29 mouse cellular contexts compared by ENCODE assay signal in the genomic region with DNA sequence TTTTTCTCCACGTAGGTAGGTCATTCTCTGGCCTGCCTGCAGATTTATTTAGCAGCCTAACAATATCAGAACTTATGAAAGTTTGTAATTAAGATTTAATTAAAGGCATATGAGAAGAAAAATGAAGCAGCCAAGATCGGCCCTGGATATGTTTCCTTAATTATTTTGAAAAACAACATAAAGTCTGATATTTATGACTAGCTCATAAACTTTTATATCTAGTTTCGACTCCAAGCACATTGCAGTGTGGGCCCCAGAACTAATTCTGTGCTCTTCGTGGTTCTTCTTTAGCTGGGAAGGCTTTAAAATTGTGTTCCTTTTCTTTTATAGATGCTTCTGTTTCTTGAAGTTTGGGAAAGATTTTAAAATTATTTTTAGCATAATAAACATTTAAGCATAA. TPM values are rescaled to one million over a fixed set of nuclear protein-coding genes. Genes with fewer than 3 reads are reported as not detected.
A peak's percentile ranks its signal among the peaks of the same experiment; 100 is the strongest.
DNase-seq lines count a peak whose midpoint lies in the region; ATAC-seq and TF ChIP-seq lines count a peak whose summit lies in the region.
"Had no signal": no experiment of that assay in that cellular context is flagged by ENCODE, and none has a peak within 500 bp of the region (broad histone marks: within the 10 kb centered on the region; RNA-seq: fewer than 3 reads in every experiment).

No protein-coding gene starts in this region.

- no peaks in the 10 kb centered on the region for H3K36me3 ChIP-seq in kidney, embryonic 16.5 days (ENCODE audit: insufficient read depth, low read length)
- H3K36me3 ChIP-seq in CH12.LX (replicated peaks in 1 of 2; ENCODE audit: control insufficient read depth in 1 of 2, insufficient read depth in 1 of 2, low read length in 1 of 2), result peaks cover 0 to 4% of the 10 kb centered on the region in 2 experiments
- H3K36me3 ChIP-seq in macrophage (ENCODE audit: inconsistent target), result no peaks in the 10 kb centered on the region
- H3K36me3 ChIP-seq: embryonic facial prominence, embryonic 13.5 days; embryonic facial prominence, embryonic 15.5 days; forebrain, embryonic 10.5 days; forebrain, embryonic 12.5 days; G1E had no signal

- in situ Hi-C loops in CH12.LX (cut with MboI; ENCODE audit: low pct_ligation_motif_present, low pct_unique_long_range_greater_than_20kb, low sequenced_read_pairs), result loop anchor here (5.0 to 10.0 kb wide), 2 partner anchors 48 to 200 kb away; a partner anchor contains a TSS

- H3K4me2 ChIP-seq in kidney, embryonic 16.5 days (replicated peaks; ENCODE audit: low read depth, low read length), result no peak overlapping the region
- peak overlapping the region; percentile 55; the same call in 1 of the 2 replicates for H3K4me2 ChIP-seq in CH12.LX (ENCODE audit: insufficient read depth, low read depth, poor library complexity, severe bottlenecking)
- H3K4me2 ChIP-seq: embryonic facial prominence, embryonic 13.5 days; embryonic facial prominence, embryonic 15.5 days; forebrain, embryonic 12.5 days had no signal

- H3K79me2 ChIP-seq in CH12.LX (replicated peaks; ENCODE audit: control insufficient read depth, extremely low read depth, insufficient read depth, poor library complexity, severe bottlenecking), result peaks cover 3% of the 10 kb centered on the region; the same call in 1 of the 2 replicates
- H3K79me2 ChIP-seq in macrophage (ENCODE audit: inconsistent target), result no peaks in the 10 kb centered on the region

- DNase-seq in kidney, adult 9 months, result no peak
- peak; percentile 4 for DNase-seq in kidney, postnatal 14 days
- no peak for DNase-seq in kidney, postnatal 25 days
- DNase-seq in CH12.LX (ENCODE audit: extremely low read depth), result no peak
- no peak for DNase-seq in left cerebral cortex, adult 9 months (ENCODE audit: low spot score in 2 of 2)
- DNase-seq: adrenal gland, adult 2 months; adrenal gland, postnatal 10 days; adrenal gland, postnatal 25 days; cerebellum, adult 11 months; cerebellum, adult 18-20 months; cerebellum, adult 8-10 months; cerebellum, adult 9-11 months; cerebellum, postnatal 14 days; cerebellum, postnatal 36 days; embryo, embryonic 11 days had no signal

- 42% methylated on average over 4 of the region's 4 CpGs for WGBS in kidney, embryonic 16.5 days
- WGBS in macrophage (ENCODE audit: missing documents), result 90% methylated on average over 4 of the region's 4 CpGs

- peak; percentile 62; the same call in 1 of the 2 replicates for ATAC-seq in kidney, embryonic 16.5 days (ENCODE audit: low FRiP score, low TSS enrichment)
- ATAC-seq: activated CD4-positive, CD25-positive, alpha-beta regulatory T cell, adult 4 months; forebrain, embryonic 14.5 days; forebrain, embryonic 16.5 days; Patski had no signal

- peaks cover 4% of the 10 kb centered on the region for H3K4me1 ChIP-seq in kidney, embryonic 16.5 days (ENCODE audit: insufficient read depth, low read length)
- peaks cover 17 to 66% of the 10 kb centered on the region in 2 experiments for H3K4me1 ChIP-seq in CH12.LX (ENCODE audit: control insufficient read depth in 1 of 2, insufficient read depth in 2 of 2)
- H3K4me1 ChIP-seq: embryonic facial prominence, embryonic 15.5 days; forebrain, embryonic 10.5 days; forebrain, embryonic 12.5 days had no signal

- TF ChIP-seq RAD21 in CH12.LX (IDR thresholded peaks at IDR 0.05; ENCODE audit: low read depth, low read length), result no peak

- H3K4me3 ChIP-seq in kidney, embryonic 16.5 days (ENCODE audit: low read length), result no peak overlapping the region
- peak overlapping the region in 1 of 3 experiments; percentile 25 for H3K4me3 ChIP-seq in CH12.LX (replicated peaks in 1 of 3; ENCODE audit: low read depth in 2 of 3, low read length in 2 of 3, poor library complexity in 1 of 3)
- H3K4me3 ChIP-seq in macrophage (ENCODE audit: inconsistent target), result no peak overlapping the region
- H3K4me3 ChIP-seq: embryonic facial prominence, embryonic 13.5 days; embryonic facial prominence, embryonic 15.5 days; erythroblast, embryonic 14.5 days; forebrain, embryonic 10.5 days; forebrain, embryonic 12.5 days had no signal

- dilution Hi-C loops in CH12.LX (cut with MboI; ENCODE audit: extremely low pct_ligation_motif_present, extremely low pct_unique_long_range_greater_than_20kb, low sequenced_read_pairs), result no loop called here

- no peaks in the 10 kb centered on the region for H3K27me3 ChIP-seq in kidney, embryonic 16.5 days (ENCODE audit: insufficient read depth, low read length)
- H3K27me3 ChIP-seq in CH12.LX (replicated peaks), result no peaks in the 10 kb centered on the region
- H3K27me3 ChIP-seq: embryonic facial prominence, embryonic 13.5 days; embryonic facial prominence, embryonic 15.5 days; forebrain, embryonic 12.5 days; Patski had no signal

- H3K27ac ChIP-seq in kidney, embryonic 16.5 days (ENCODE audit: low read length), result no peak overlapping the region
- H3K27ac ChIP-seq in CH12.LX (ENCODE audit: insufficient read depth, low read depth) (no peak overlapping the region), macrophage (peak overlapping the region; percentile 17)
- H3K27ac ChIP-seq: embryonic facial prominence, embryonic 13.5 days; embryonic facial prominence, embryonic 15.5 days; forebrain, embryonic 10.5 days; forebrain, embryonic 12.5 days had no signal

- H3K9me3 ChIP-seq in kidney, embryonic 16.5 days (ENCODE audit: low read length), result no peaks in the 10 kb centered on the region
- peaks cover 5% of the 10 kb centered on the region for H3K9me3 ChIP-seq in CH12.LX (replicated peaks; ENCODE audit: low read length)
- H3K9me3 ChIP-seq: embryonic facial prominence, embryonic 13.5 days; embryonic facial prominence, embryonic 15.5 days; forebrain, embryonic 10.5 days; forebrain, embryonic 12.5 days; G1E had no signal

- H3K9ac ChIP-seq in kidney, embryonic 16.5 days (replicated peaks; ENCODE audit: low read length), result no peak overlapping the region
- H3K9ac ChIP-seq in CH12.LX (ENCODE audit: insufficient read depth, low read depth), result peak overlapping the region; percentile 92; the same call in 1 of the 2 replicates
- H3K9ac ChIP-seq: embryonic facial prominence, embryonic 13.5 days; embryonic facial prominence, embryonic 15.5 days; forebrain, embryonic 12.5 days had no signal

- TF ChIP-seq POLR2A in CH12.LX (IDR thresholded peaks at IDR 0.05; ENCODE audit: low read depth, low read length), result no peak

- no peak for TF ChIP-seq EP300 in CH12.LX (IDR thresholded peaks at IDR 0.05; ENCODE audit: low read length)

- TF ChIP-seq CTCF in CH12.LX (conservative IDR thresholded peaks at IDR 0.05 in 1 of 2, IDR thresholded peaks at IDR 0.05 in 1 of 2; ENCODE audit: low read depth in 2 of 2, low read length in 2 of 2), result no peak

TF ChIP-seq in CH12.LX, 34 proteins besides CTCF, POLR2A, EP300 and RAD21:
- TF ChIP-seq NELFE (IDR thresholded peaks at IDR 0.05; ENCODE audit: low read depth, low read length) (no peak), MAZ (IDR thresholded peaks at IDR 0.05; ENCODE audit: low read depth, low read length) (no peak), SMC3 (IDR thresholded peaks at IDR 0.05; ENCODE audit: low read depth, low read length) (no peak), POLR2AphosphoS2 (IDR thresholded peaks at IDR 0.05; ENCODE audit: low read depth, low read length) (no peak), USF2 (conservative IDR thresholded peaks at IDR 0.05; ENCODE audit: low read depth, low read length) (no peak), MYC (IDR thresholded peaks at IDR 0.05; ENCODE audit: low read depth, low read length) (no peak), ZKSCAN1 (IDR thresholded peaks at IDR 0.05; ENCODE audit: borderline replicate concordance, low read depth, low read length) (no peak), HCFC1 (IDR thresholded peaks at IDR 0.05; ENCODE audit: low read depth, low read length) (no peak)

RNA-seq across cellular contexts. Expression of a gene that starts 23.4 kb away (rescaled TPM):
- polyA plus RNA-seq in kidney, embryonic 16.5 days (2015; fragmentation: Nextera tagmentation; extraction: Ambion mirVana), result 0.12 and 0.47 TPM in 2 replicates
- total RNA-seq in CH12.LX (2012; rRNA removed) (5.0 and 5.7 TPM in 2 replicates), CH12.LX (2014; rRNA removed) (17.6 and 18.4 TPM in 2 replicates)
- polyA plus RNA-seq in CH12.LX (2012; ENCODE audit: insufficient read length, low read depth) (5.9 and 6.9 TPM in 2 replicates), macrophage (2018) (0.21 to 0.37 TPM in 2 of 3 replicates, not detected in the other)
- 1 to 10 TPM in 5 of 26 experiments, under 1 TPM in 5, not detected in 16; 0.33 to 1.4 (median 0.91) TPM for total RNA-seq in macrophage (2018; cell fraction: chromatin; rRNA removed)
- total RNA-seq in macrophage (2018; cell fraction: cytosol; rRNA removed), result under 1 TPM in 17 of 26 experiments, not detected in 9; 0.11 to 0.58 (median 0.24) TPM
- total RNA-seq in macrophage (2018; cell fraction: nucleus; rRNA removed), result 1 to 10 TPM in 3 of 26 experiments, under 1 TPM in 12, not detected in 11; 0.14 to 1.1 (median 0.64) TPM
- total RNA-seq: adrenal gland, adult 2 months; adrenal gland, postnatal 25 days had no signal
- polyA plus RNA-seq: adrenal gland, adult 2 months; brain, embryonic 14.5 days; embryonic facial prominence, embryonic 11.5 days; embryonic facial prominence, embryonic 13.5 days; erythroblast, embryonic 14.5 days; forebrain, embryonic 10.5 days; forebrain, embryonic 12.5 days; forebrain, embryonic 14.5 days; forebrain, embryonic 16.5 days; Patski had no signal
